Mouse (Mus musculus): Measurements from ENCODE around the gene Abtb2. TPM values are rescaled to one million over a fixed set of nuclear protein-coding genes. Genes with fewer than 3 reads are reported as not detected.
A peak's percentile ranks its signal among the peaks of the same experiment; 100 is the strongest.

Gene Abtb2
- polyA plus RNA-seq, 1 experiment from 2014 or later = 11.5 TPM

DNA sequence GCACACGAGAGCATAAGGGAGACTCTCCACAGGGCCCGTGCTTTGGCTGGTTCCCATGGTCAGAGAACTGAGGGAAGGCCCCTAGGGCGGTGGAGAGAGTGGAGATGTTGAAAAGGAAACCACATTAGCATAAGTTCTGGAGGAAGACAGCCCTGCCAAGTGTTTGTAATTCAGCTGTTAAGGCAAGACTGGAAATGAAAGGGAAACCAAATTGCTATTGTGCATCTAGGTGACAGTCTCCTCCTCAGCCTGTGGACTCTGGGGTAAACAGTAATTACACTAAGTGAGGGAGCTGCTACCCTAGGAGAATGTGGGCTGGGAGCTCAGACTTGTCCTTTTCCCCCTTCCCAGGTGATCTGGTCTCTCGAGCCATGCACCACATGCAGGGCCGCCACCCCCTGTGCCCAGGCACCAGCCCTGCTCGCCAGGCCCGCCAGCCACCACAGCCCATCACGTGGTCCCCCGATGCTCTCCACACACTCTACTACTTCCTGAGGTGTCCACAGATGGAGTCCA, 116.9 kb downstream of the Abtb2 start:
- Histone ChIP-seq H3K4me2 (ENCODE audit: low read depth, severe bottlenecking) (no peak overlapping the region), H3K36me3 (ENCODE audit: control insufficient read depth, insufficient read depth, low read length) (no peaks in the 10 kb centered on the region), H3K27me3 (ENCODE audit: control insufficient read depth, insufficient read depth, low read length) (no peaks in the 10 kb centered on the region), H3K27ac (replicated peaks; ENCODE audit: low read depth, low read length) (no peak overlapping the region), H3K4me1 (ENCODE audit: control insufficient read depth, insufficient read depth, low read length) (peaks cover 22% of the 10 kb centered on the region; the same call in 1 of the 2 replicates), H3K9ac (ENCODE audit: low read length) (no peak overlapping the region), H3K9me3 (ENCODE audit: control insufficient read depth, low read length) (no peaks in the 10 kb centered on the region), H3K4me3 (ENCODE audit: low read depth, low read length) (no peak overlapping the region)
- ATAC-seq (ENCODE audit: insufficient number of reproducible peaks, low FRiP score, low TSS enrichment, low read depth) = no peak
- WGBS = 82% methylated on average over 9 of the region's 9 CpGs
- no peak for DNase-seq (ENCODE audit: low spot score)

DNA sequence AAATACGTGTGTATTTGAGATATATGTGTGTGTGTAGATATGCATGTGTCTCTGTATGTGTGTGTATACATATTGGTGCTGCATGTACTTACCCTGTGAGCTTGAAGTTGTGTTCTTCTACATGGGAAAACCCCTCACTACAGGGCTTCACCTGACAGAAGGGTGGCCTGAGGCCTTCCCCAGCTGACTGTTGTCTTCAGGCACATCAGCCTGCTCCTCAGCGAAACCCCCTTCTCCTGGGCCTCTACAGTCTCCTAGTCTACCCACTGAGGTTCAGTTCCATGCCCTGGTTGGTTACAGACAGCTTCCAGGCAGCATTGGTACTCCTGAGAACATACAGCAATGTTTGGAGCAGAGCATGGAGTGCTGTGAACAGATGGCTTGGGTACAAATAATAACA, 118.3 kb downstream of the Abtb2 start:
- H3K36me3 ChIP-seq (ENCODE audit: control insufficient read depth, insufficient read depth, low read length) = no peaks in the 10 kb centered on the region
- no peak overlapping the region for H3K9ac ChIP-seq (ENCODE audit: low read length)
- H3K4me3 ChIP-seq (ENCODE audit: low read depth, low read length) = no peak overlapping the region
- ATAC-seq (ENCODE audit: insufficient number of reproducible peaks, low FRiP score, low TSS enrichment, low read depth) (no peak), DNase-seq (ENCODE audit: low spot score) (no peak)
- peaks cover 16% of the 10 kb centered on the region; the same call in 1 of the 2 replicates for H3K4me1 ChIP-seq (ENCODE audit: control insufficient read depth, insufficient read depth, low read length)
- H3K27ac ChIP-seq (replicated peaks; ENCODE audit: low read depth, low read length) = no peak overlapping the region; the same call in 1 of the 2 replicates
- no peak overlapping the region for H3K4me2 ChIP-seq (ENCODE audit: low read depth, severe bottlenecking)
- no peaks in the 10 kb centered on the region for H3K9me3 ChIP-seq (ENCODE audit: control insufficient read depth, low read length)
- H3K27me3 ChIP-seq (ENCODE audit: control insufficient read depth, insufficient read depth, low read length) = no peaks in the 10 kb centered on the region
- WGBS = 83% methylated on average over 2 of the region's 2 CpGs

DNA sequence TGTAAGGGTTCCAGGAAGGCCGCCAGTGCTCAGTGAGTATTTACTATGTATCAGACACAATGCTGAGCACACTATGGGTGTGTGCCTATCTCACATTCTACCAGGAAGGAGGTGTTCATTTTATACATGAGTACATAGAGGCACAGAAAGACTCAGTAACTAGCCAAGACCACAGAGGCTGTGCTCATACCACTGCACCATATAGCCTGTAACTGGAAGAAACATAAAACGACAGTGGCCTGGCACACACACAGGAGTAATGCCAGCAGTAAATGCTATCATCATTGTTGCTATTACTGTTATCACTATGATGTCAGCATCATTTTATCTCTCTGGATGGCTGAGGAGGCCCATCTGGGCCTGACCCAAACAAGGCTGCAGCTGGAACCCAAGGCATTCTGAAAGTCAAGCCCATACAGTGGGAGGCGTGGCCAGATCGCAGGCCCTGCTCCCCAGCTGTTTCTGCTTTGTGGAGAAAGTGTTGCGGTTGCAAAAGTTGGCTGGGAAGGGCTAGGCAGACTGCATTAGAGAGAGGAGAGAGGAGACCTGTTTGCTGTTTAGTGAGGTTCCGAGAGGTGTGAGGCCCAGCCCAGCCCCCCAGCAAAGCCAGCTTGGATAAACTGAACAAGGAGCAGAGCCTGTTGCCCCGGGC, 118.9 kb downstream of the Abtb2 start:
- Histone ChIP-seq H3K4me1 (ENCODE audit: control insufficient read depth, insufficient read depth, low read length) (peaks cover 14% of the 10 kb centered on the region; the same call in 1 of the 2 replicates), H3K4me2 (ENCODE audit: low read depth, severe bottlenecking) (no peak overlapping the region), H3K27ac (replicated peaks; ENCODE audit: low read depth, low read length) (peak overlapping the region; percentile 67), H3K4me3 (ENCODE audit: low read depth, low read length) (no peak overlapping the region), H3K27me3 (ENCODE audit: control insufficient read depth, insufficient read depth, low read length) (no peaks in the 10 kb centered on the region), H3K9me3 (ENCODE audit: control insufficient read depth, low read length) (no peaks in the 10 kb centered on the region), H3K9ac (ENCODE audit: low read length) (0 out of 2 replicates have a peak overlapping the region, but pooled peaks have one; percentile 30), H3K36me3 (ENCODE audit: control insufficient read depth, insufficient read depth, low read length) (no peaks in the 10 kb centered on the region)
- ATAC-seq (ENCODE audit: insufficient number of reproducible peaks, low FRiP score, low TSS enrichment, low read depth) = peak; percentile 60; the same call in 1 of the 2 replicates
- DNase-seq (ENCODE audit: low spot score) = peak; percentile 72
- 37% methylated on average over 7 of the region's 7 CpGs for WGBS

DNA sequence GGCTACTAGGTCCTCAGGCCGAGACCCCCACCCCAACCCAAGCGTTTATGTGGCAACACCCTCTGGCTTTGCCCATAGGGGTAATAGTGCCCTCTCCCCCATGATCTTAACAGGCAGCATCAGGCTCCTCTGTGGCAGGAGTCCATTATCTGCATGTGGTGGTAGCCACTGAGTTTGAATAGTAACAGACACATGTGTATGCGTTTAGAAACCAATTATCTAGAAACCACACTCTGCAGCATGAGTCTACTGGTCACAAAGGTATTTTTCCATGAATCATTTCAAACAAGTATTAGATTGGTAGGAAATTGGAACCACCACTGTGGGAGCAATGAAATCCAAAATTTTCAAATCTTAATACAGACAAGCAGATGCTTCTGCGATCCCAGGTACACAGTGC, 119.5 kb downstream of the Abtb2 start:
- ATAC-seq (ENCODE audit: insufficient number of reproducible peaks, low FRiP score, low TSS enrichment, low read depth) (peak; percentile 15; the same call in 1 of the 2 replicates), DNase-seq (ENCODE audit: low spot score) (no peak)
- 50% methylated on average over 4 of the region's 4 CpGs for WGBS
- H3K27me3 ChIP-seq (ENCODE audit: control insufficient read depth, insufficient read depth, low read length) = no peaks in the 10 kb centered on the region
- H3K4me2 ChIP-seq (ENCODE audit: low read depth, severe bottlenecking) = no peak overlapping the region
- H3K9ac ChIP-seq (ENCODE audit: low read length) = no peak overlapping the region
- no peaks in the 10 kb centered on the region for H3K9me3 ChIP-seq (ENCODE audit: control insufficient read depth, low read length)
- H3K4me3 ChIP-seq (ENCODE audit: low read depth, low read length) = no peak overlapping the region
- no peaks in the 10 kb centered on the region for H3K36me3 ChIP-seq (ENCODE audit: control insufficient read depth, insufficient read depth, low read length)
- H3K27ac ChIP-seq (replicated peaks; ENCODE audit: low read depth, low read length) = peak overlapping the region; percentile 67
- peaks cover 17% of the 10 kb centered on the region; the same call in 1 of the 2 replicates for H3K4me1 ChIP-seq (ENCODE audit: control insufficient read depth, insufficient read depth, low read length)

DNA sequence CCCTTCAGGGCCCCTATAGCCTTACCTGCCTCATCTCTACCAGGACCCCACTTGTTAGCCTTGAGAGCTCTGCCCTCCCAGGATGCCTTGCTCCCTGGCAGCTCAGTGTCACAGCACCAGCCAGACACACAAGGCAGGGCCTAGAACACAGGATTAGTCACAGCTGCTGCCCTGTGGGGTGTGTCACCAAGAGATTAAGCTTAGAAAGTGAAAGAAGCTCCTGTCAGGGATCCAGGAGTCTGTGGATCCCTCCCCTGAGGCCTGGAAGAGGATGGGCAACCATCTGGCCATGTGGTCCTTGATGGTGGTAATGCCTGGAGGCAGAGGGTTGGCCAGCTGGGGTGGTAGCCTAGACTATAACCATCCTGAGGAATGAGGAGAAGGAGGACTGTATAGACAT, 121.0 kb downstream of the Abtb2 start:
- no peak overlapping the region for H3K27ac ChIP-seq (replicated peaks; ENCODE audit: low read depth, low read length)
- H3K9me3 ChIP-seq (ENCODE audit: control insufficient read depth, low read length) = no peaks in the 10 kb centered on the region
- H3K36me3 ChIP-seq (ENCODE audit: control insufficient read depth, insufficient read depth, low read length) = no peaks in the 10 kb centered on the region
- no peak overlapping the region for H3K4me2 ChIP-seq (ENCODE audit: low read depth, severe bottlenecking)
- H3K4me1 ChIP-seq (ENCODE audit: control insufficient read depth, insufficient read depth, low read length) = peaks cover 17% of the 10 kb centered on the region; the same call in 1 of the 2 replicates
- no peaks in the 10 kb centered on the region for H3K27me3 ChIP-seq (ENCODE audit: control insufficient read depth, insufficient read depth, low read length)
- H3K4me3 ChIP-seq (ENCODE audit: low read depth, low read length) = no peak overlapping the region
- no peak for DNase-seq (ENCODE audit: low spot score)
- H3K9ac ChIP-seq (ENCODE audit: low read length) = no peak overlapping the region
- ATAC-seq (ENCODE audit: insufficient number of reproducible peaks, low FRiP score, low TSS enrichment, low read depth) = no peak

DNA sequence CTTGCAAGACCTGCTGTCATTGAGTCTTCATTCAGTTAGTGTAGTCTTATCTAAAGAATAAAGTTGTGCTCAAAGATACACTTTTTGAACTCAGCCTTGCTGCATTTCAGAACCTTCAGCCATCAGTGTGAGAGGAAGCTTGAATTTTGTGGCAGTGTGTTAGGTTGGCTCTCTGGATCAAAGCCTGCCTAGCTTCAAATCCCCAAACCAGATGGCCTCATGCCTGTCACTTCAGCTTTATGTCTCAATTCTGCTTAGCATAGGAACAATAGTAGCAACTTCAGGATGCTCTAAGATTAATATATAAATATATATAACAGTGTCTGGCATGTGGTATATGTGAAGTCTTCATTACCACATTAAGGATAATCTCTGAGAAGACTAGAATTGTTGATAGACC, 121.8 kb downstream of the Abtb2 start:
- no peak overlapping the region for H3K9ac ChIP-seq (ENCODE audit: low read length)
- H3K36me3 ChIP-seq (ENCODE audit: control insufficient read depth, insufficient read depth, low read length) = no peaks in the 10 kb centered on the region
- no peaks in the 10 kb centered on the region for H3K9me3 ChIP-seq (ENCODE audit: control insufficient read depth, low read length)
- DNase-seq (ENCODE audit: low spot score) (no peak), ATAC-seq (ENCODE audit: insufficient number of reproducible peaks, low FRiP score, low TSS enrichment, low read depth) (no peak)
- no peak overlapping the region for H3K27ac ChIP-seq (replicated peaks; ENCODE audit: low read depth, low read length)
- no peaks in the 10 kb centered on the region for H3K27me3 ChIP-seq (ENCODE audit: control insufficient read depth, insufficient read depth, low read length)
- no peak overlapping the region for H3K4me3 ChIP-seq (ENCODE audit: low read depth, low read length)
- peaks cover 17% of the 10 kb centered on the region; the same call in 1 of the 2 replicates for H3K4me1 ChIP-seq (ENCODE audit: control insufficient read depth, insufficient read depth, low read length)
- no peak overlapping the region for H3K4me2 ChIP-seq (ENCODE audit: low read depth, severe bottlenecking)

DNA sequence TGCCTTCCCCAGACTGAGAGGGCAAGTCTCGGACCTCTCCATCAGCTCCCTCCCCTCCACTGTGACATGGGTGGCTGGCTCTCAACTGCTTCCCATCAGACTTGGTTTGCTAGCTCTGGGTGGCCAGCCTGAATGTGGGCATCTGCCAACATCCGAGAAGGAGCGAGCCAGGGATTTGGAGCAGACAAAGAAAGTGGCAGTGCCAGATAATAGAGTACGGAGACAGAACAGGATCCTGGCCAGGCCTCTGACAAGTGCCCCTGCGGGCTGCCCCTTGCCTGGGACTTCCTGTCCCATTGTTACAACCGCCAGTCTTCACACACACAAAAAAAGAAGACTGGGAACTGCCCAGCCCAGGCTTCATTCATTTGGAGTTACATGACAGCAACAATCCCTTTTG, 124.3 kb downstream of the Abtb2 start:
- Histone ChIP-seq H3K9ac (ENCODE audit: low read length) (no peak overlapping the region), H3K27ac (replicated peaks; ENCODE audit: low read depth, low read length) (no peak overlapping the region), H3K27me3 (ENCODE audit: control insufficient read depth, insufficient read depth, low read length) (no peaks in the 10 kb centered on the region), H3K36me3 (ENCODE audit: control insufficient read depth, insufficient read depth, low read length) (no peaks in the 10 kb centered on the region), H3K4me1 (ENCODE audit: control insufficient read depth, insufficient read depth, low read length) (peaks cover 15% of the 10 kb centered on the region; the same call in 1 of the 2 replicates), H3K9me3 (ENCODE audit: control insufficient read depth, low read length) (no peaks in the 10 kb centered on the region), H3K4me3 (ENCODE audit: low read depth, low read length) (no peak overlapping the region), H3K4me2 (ENCODE audit: low read depth, severe bottlenecking) (no peak overlapping the region)
- ATAC-seq (ENCODE audit: insufficient number of reproducible peaks, low FRiP score, low TSS enrichment, low read depth) (no peak), DNase-seq (ENCODE audit: low spot score) (no peak)
- 81% methylated on average over 6 of the region's 6 CpGs for WGBS

DNA sequence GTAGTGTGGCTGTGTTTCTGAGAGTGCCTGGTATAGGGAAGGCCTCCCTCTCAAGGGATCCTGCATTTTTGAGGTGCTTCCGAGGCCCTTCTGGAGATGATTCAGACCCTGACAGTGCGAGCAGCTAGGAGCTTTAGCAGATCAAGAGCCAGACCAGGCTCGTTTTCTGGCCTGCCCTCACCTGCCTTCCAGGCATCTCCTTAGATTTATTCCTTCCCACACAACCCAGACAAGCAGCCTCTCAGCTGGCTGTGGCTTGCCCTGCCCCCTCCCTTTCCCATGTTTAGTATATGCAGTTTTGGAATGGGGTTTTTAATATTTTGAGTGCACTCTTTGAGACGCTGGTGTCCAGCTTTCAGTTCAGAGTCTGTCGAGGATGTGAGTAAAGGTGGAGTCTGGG, 124.7 kb downstream of the Abtb2 start:
- H3K9me3 ChIP-seq (ENCODE audit: control insufficient read depth, low read length) = no peaks in the 10 kb centered on the region
- H3K36me3 ChIP-seq (ENCODE audit: control insufficient read depth, insufficient read depth, low read length) = no peaks in the 10 kb centered on the region
- H3K4me3 ChIP-seq (ENCODE audit: low read depth, low read length) = no peak overlapping the region
- DNase-seq (ENCODE audit: low spot score) (no peak), ATAC-seq (ENCODE audit: insufficient number of reproducible peaks, low FRiP score, low TSS enrichment, low read depth) (no peak)
- no peaks in the 10 kb centered on the region for H3K27me3 ChIP-seq (ENCODE audit: control insufficient read depth, insufficient read depth, low read length)
- no peak overlapping the region for H3K4me2 ChIP-seq (ENCODE audit: low read depth, severe bottlenecking)
- 57% methylated on average over 5 of the region's 5 CpGs for WGBS
- H3K27ac ChIP-seq (replicated peaks; ENCODE audit: low read depth, low read length) = no peak overlapping the region
- H3K9ac ChIP-seq (ENCODE audit: low read length) = no peak overlapping the region
- H3K4me1 ChIP-seq (ENCODE audit: control insufficient read depth, insufficient read depth, low read length) = peaks cover 16% of the 10 kb centered on the region

All from limb, embryonic 11.5 days (tissue).